32 mouse cellular contexts compared by ENCODE assay signal in the genomic region with DNA sequence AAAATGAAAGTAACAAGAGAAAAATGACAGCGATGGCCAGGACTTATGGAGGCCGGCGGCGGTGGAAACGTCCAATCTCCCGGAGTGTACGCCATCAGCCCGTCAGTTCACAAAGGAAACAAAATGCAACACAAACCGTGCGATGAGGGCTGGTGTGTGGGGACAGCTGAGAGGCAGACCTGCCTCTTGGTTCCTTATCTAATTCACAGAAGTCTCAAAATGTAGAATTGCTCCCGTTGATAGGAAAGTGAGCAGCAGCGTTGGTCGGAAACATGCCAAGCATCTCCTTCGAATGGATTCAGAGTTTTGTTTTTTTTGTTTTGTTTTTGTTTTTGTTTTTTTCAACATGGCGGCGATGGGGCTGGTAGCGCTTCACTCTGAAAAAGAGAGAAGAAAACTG. TPM values are rescaled to one million over a fixed set of nuclear protein-coding genes. Genes with fewer than 3 reads are reported as not detected.
A peak's percentile ranks its signal among the peaks of the same experiment; 100 is the strongest.
DNase-seq lines count a peak whose midpoint lies in the region; ATAC-seq lines count a peak whose summit lies in the region.
"Had no signal": no experiment of that assay in that cellular context is flagged by ENCODE, and none has a peak within 500 bp of the region (broad histone marks: within the 10 kb centered on the region; RNA-seq: fewer than 3 reads in every experiment).

No protein-coding gene starts in this region.

- H3K9ac ChIP-seq in liver, embryonic 11.5 days (ENCODE audit: low read depth, low read length), result no peak overlapping the region
- H3K9ac ChIP-seq in liver, embryonic 13.5 days, result 0 out of 2 replicates have a peak overlapping the region, but pooled peaks have one; percentile 40
- H3K9ac ChIP-seq in liver, embryonic 16.5 days (ENCODE audit: low read depth, low read length), result no peak overlapping the region; the same call in 1 of the 2 replicates
- H3K9ac ChIP-seq: embryonic facial prominence, embryonic 13.5 days; forebrain, embryonic 13.5 days; heart, embryonic 12.5 days; heart, embryonic 15.5 days; hindbrain, embryonic 14.5 days had no signal

- H3K27ac ChIP-seq in liver, embryonic 11.5 days (ENCODE audit: low read depth, low read length), result peak overlapping the region; percentile 70
- peak overlapping the region; percentile 81 for H3K27ac ChIP-seq in liver, embryonic 13.5 days
- peak overlapping the region; percentile 25 for H3K27ac ChIP-seq in liver, embryonic 16.5 days (ENCODE audit: low read length)
- H3K27ac ChIP-seq: embryonic facial prominence, embryonic 10.5 days; embryonic facial prominence, embryonic 13.5 days; forebrain, embryonic 10.5 days; forebrain, embryonic 13.5 days; hindbrain, embryonic 10.5 days; hindbrain, embryonic 14.5 days; hindbrain, postnatal 0 days had no signal

- no peaks in the 10 kb centered on the region for H3K9me3 ChIP-seq in liver, embryonic 11.5 days (ENCODE audit: control insufficient read depth, low read length)
- no peaks in the 10 kb centered on the region for H3K9me3 ChIP-seq in liver, embryonic 13.5 days (replicated peaks)
- no peaks in the 10 kb centered on the region for H3K9me3 ChIP-seq in liver, embryonic 16.5 days (replicated peaks; ENCODE audit: control insufficient read depth, low read length)
- H3K9me3 ChIP-seq: embryonic facial prominence, embryonic 10.5 days; embryonic facial prominence, embryonic 13.5 days; forebrain, embryonic 10.5 days; G1E; heart, embryonic 12.5 days; heart, embryonic 15.5 days; hindbrain, embryonic 10.5 days had no signal

- 78% methylated on average over 17 of the region's 17 CpGs for WGBS in liver, embryonic 11.5 days
- 61% methylated on average over 17 of the region's 17 CpGs for WGBS in liver, embryonic 13.5 days (ENCODE audit: insufficient replicate concordance)
- WGBS in liver, embryonic 16.5 days (ENCODE audit: insufficient replicate concordance), result 55% methylated on average over 17 of the region's 17 CpGs

- ATAC-seq in liver, embryonic 11.5 days (replicated peaks; ENCODE audit: low FRiP score), result no peak
- peak; percentile 25; the same call in 1 of the 2 replicates for ATAC-seq in liver, embryonic 13.5 days (ENCODE audit: low read depth)
- ATAC-seq in liver, embryonic 16.5 days (ENCODE audit: low read depth), result peak; percentile 47; the same call in 1 of the 2 replicates
- peak; percentile 45 for ATAC-seq in megakaryocyte-erythroid progenitor cell, adult 5-6 weeks (replicated peaks; ENCODE audit: low FRiP score, low TSS enrichment, poor library complexity, severe bottlenecking)
- ATAC-seq: forebrain, embryonic 13.5 days; forebrain, embryonic 16.5 days; hindbrain, postnatal 0 days had no signal

- peaks cover 39% of the 10 kb centered on the region for H3K36me3 ChIP-seq in liver, embryonic 11.5 days (ENCODE audit: control insufficient read depth, insufficient read depth, low read length)
- H3K36me3 ChIP-seq in liver, embryonic 13.5 days, result peaks cover 66% of the 10 kb centered on the region
- peaks cover 17% of the 10 kb centered on the region for H3K36me3 ChIP-seq in liver, embryonic 16.5 days (ENCODE audit: control insufficient read depth, insufficient read depth)

- H3K27me3 ChIP-seq in liver, embryonic 11.5 days (replicated peaks; ENCODE audit: control insufficient read depth, insufficient read depth, low read length), result no peaks in the 10 kb centered on the region
- no peaks in the 10 kb centered on the region for H3K27me3 ChIP-seq in liver, embryonic 13.5 days
- H3K27me3 ChIP-seq in liver, embryonic 16.5 days (ENCODE audit: control insufficient read depth, insufficient read depth, low read depth, low read length), result no peaks in the 10 kb centered on the region
- H3K27me3 ChIP-seq: CH12.LX; embryonic facial prominence, embryonic 13.5 days; forebrain, embryonic 13.5 days; heart, embryonic 12.5 days; heart, embryonic 15.5 days had no signal

- no peak overlapping the region for H3K4me2 ChIP-seq in liver, embryonic 11.5 days
- peak overlapping the region; percentile 33 for H3K4me2 ChIP-seq in liver, embryonic 13.5 days
- no peak overlapping the region for H3K4me2 ChIP-seq in liver, embryonic 16.5 days (ENCODE audit: low read depth, low read length)
- H3K4me2 ChIP-seq: embryonic facial prominence, embryonic 13.5 days; forebrain, embryonic 13.5 days; heart, embryonic 12.5 days; heart, embryonic 15.5 days; hindbrain, embryonic 14.5 days had no signal

- peaks cover 52% of the 10 kb centered on the region for H3K4me1 ChIP-seq in liver, embryonic 11.5 days (replicated peaks; ENCODE audit: control insufficient read depth, insufficient read depth, low read length)
- H3K4me1 ChIP-seq in liver, embryonic 13.5 days (replicated peaks), result peaks cover 79% of the 10 kb centered on the region
- peaks cover 62% of the 10 kb centered on the region for H3K4me1 ChIP-seq in liver, embryonic 16.5 days (ENCODE audit: control insufficient read depth, low read depth, low read length)

- H3K4me3 ChIP-seq in liver, embryonic 11.5 days (ENCODE audit: low read depth, low read length), result no peak overlapping the region
- no peak overlapping the region; the same call in 1 of the 2 replicates for H3K4me3 ChIP-seq in liver, embryonic 13.5 days (replicated peaks)
- H3K4me3 ChIP-seq in liver, embryonic 16.5 days (ENCODE audit: low read depth, low read length), result no peak overlapping the region
- H3K4me3 ChIP-seq: embryonic facial prominence, embryonic 10.5 days; embryonic facial prominence, embryonic 13.5 days; erythroblast, embryonic 14.5 days; forebrain, embryonic 10.5 days; forebrain, embryonic 13.5 days; heart, embryonic 12.5 days; heart, embryonic 15.5 days; hindbrain, embryonic 10.5 days had no signal

- no peak for DNase-seq in liver, embryonic 11.5 days (ENCODE audit: low spot score)
- no peak for DNase-seq in liver
- no peak for DNase-seq in liver, embryonic 13.5 days
- DNase-seq in adrenal gland, adult 18-20 months (ENCODE audit: low spot score in 2 of 2), result no peak
- DNase-seq in thymus, postnatal 14 days, result no peak
- no peak for DNase-seq in kidney, postnatal 36 days
- DNase-seq: adrenal gland, adult 8-10 months; adrenal gland, postnatal 25 days; cerebellum, adult 11-12 months; cerebellum, adult 8-10 months; cerebellum, postnatal 10 days; cerebellum, postnatal 36 days; embryo, embryonic 11 days; gastrocnemius, postnatal 25 days; heart, adult 18-20 months; heart, postnatal 10 days; heart, postnatal 36 days had no signal

RNA-seq across cellular contexts. Expression of gene Irs2, which starts 21.6 kb away (rescaled TPM):
- polyA plus RNA-seq in liver, embryonic 11.5 days (2014; fragmentation: Nextera tagmentation; extraction: Ambion mirVana), result 8.3 and 8.9 TPM in 2 replicates
- polyA plus RNA-seq in liver, embryonic 13.5 days (2015; fragmentation: Nextera tagmentation; extraction: Ambion mirVana), result 2.9 and 3.4 TPM in 2 replicates
- polyA plus RNA-seq in liver, embryonic 16.5 days (2015; fragmentation: Nextera tagmentation; extraction: Ambion mirVana), result 3.0 and 3.2 TPM in 2 replicates
- total RNA-seq in megakaryocyte-erythroid progenitor cell, adult 5-6 weeks (2014; fragmentation: Nextera tagmentation), result 11.8 and 12.7 TPM in 2 replicates
- total RNA-seq in megakaryocyte-erythroid progenitor cell, adult 5-6 weeks (2017), result 4.3 and 6.5 TPM in 2 replicates
- total RNA-seq in adrenal gland, adult 18-20 months (2021), result 10 to 100 TPM; 34.3 to 52.8 TPM

Comparison
In these comparisons a context has a peak if more than half of its experiments do, and no peak if none do; other contexts are left out.
1. H3K27ac ChIP-seq: peak in every context shown above with its lines; median percentile 81 in liver, embryonic 13.5 days; 70 in liver, embryonic 11.5 days; 25 in liver, embryonic 16.5 days.